Mouse (Mus musculus): Measurements from ENCODE around the gene Ddx54.

DNA sequence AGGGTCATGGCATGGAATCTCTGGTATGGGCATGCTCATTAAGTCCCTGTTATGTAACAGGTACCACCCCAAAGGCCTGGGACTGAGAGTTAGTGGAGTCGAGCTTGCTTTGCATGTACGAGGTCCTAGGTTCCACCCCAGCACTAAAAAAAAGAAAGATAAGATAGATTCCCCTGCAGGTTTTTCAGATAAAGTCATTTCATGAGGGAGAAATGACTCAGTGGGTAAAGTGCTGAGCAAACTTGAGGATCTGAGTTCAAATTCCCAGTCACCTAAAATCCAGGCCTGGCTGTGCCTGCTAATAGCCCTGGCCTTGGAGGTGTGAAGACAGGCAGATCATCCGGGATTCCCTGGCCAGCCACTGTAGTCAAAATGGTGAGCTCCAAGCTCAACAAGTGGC, 59.3 kb downstream of the Ddx54 start:
- TF ChIP-seq CTCF (IDR thresholded peaks at IDR 0.05; ENCODE audit: extremely low read depth, insufficient read depth, insufficient read length, insufficient replicate concordance): no peak
- no peak for TF ChIP-seq POLR2A (IDR thresholded peaks at IDR 0.05; ENCODE audit: low read depth, low read length)
